Mouse (Mus musculus): Measurements from ENCODE around the gene Dlx4.

DNA sequence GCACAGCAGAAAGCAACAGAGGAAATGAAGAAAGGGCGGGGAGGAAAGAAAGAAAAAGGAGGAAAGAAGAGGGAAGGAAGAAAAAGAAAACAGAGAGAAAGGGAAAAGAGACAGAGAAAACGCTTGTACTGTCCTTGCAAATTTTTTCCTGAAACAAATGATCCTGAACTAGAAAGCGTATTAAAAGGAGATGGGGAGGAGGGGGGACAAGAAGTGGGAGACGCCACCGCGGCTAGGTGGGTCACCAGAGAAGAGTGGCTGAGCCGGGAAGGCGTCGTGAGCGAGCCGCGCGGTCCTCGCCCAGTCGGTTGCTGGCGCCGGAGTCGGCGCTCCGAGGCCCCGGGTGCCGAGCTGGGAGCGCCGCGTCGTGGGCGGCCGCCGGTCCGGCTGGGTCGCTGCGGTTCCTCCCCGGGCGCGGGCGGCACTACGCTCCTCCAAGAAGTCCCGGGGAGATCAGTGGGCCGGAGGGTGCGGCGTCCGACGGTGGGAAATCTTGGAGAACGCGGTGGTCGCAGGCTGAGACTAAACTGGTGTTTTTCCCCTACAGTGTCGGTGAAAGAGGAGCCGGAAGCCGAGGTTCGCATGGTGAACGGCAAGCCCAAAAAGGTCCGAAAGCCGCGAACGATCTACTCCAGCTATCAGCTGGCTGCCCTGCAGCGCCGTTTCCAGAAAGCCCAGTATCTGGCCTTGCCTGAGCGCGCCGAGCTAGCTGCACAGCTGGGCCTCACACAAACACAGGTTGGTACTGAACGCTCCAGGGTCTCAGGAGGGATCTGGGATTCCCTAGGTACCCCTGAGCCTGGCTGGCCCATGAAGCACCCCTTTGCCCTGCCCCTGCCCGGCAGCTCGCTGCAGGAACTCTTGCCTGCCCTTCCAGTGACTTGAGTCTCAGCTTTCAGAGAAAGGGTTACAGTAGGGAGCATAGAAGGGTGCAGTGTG is 24.6 kb downstream of the Dlx4 start:
- TF ChIP-seq CTCF (IDR thresholded peaks at IDR 0.05; ENCODE audit: extremely low read depth, insufficient read depth, insufficient read length, insufficient replicate concordance) (no peak), POLR2A (IDR thresholded peaks at IDR 0.05; ENCODE audit: low read depth, low read length) (no peak)

All from spleen, adult 2 months (tissue).